Mouse (Mus musculus) lung, adult 10 weeks (tissue): ENCODE data around the gene Mrc1. TPM values are rescaled to one million over a fixed set of nuclear protein-coding genes. Genes with fewer than 3 reads are reported as not detected.

Experiments used
- polyA plus RNA-seq: library from polyadenylated mRNA; stranded (reverse); fragments of 350-450 nt; fragmentation: Illumina TruSeq; extraction: RNeasy Lipid Tissue Mini Kit (QIAGEN cat#74804); gene quantifications from one replicate; pipeline ENCODE4 v1.2.3, GENCODE M21; 2014; ENCODE audit warnings: low read depth, low replicate concordance; ENCODE audit not compliant: insufficient read depth

Mrc1 gene
- 21.2 TPM for polyA plus RNA-seq

GRCm38 (mm10) chr2:14229149-14229548, at the start of gene Mrc1:
Gene Mrc1 (plus strand): TSS chr2:14229392.

Other genes with a start within 250 kb of the Mrc1 start
- 18.8 TPM for gene Hacd1, start 173.3 kb upstream of the Mrc1 start, polyA plus RNA-seq
- 16.1 TPM for gene Stam, start 155.3 kb upstream of the Mrc1 start, polyA plus RNA-seq
- gene Tmem236, start 54.9 kb upstream of the Mrc1 start, polyA plus RNA-seq, result not detected
- gene Slc39a12, start 158.9 kb downstream of the Mrc1 start, polyA plus RNA-seq, result 0.08 TPM